Mouse (Mus musculus): Measurements from ENCODE around the gene Ormdl3. TPM values are rescaled to one million over a fixed set of nuclear protein-coding genes. Genes with fewer than 3 reads are reported as not detected.
A peak's percentile ranks its signal among the peaks of the same experiment; 100 is the strongest.

Ormdl3 gene
- polyA plus RNA-seq, 1 experiment from 2014 or later = 14.9 TPM

GRCm38 (mm10) chr11:98546529-98547307 is 40.5 kb downstream of the Ormdl3 start:
- H3K4me1 ChIP-seq (replicated peaks; ENCODE audit: control insufficient read depth, insufficient read depth, low read length) = peaks cover 4% of the 10 kb centered on the region
- DNase-seq (ENCODE audit: low spot score) = no peak
- no peak overlapping the region for H3K4me2 ChIP-seq (replicated peaks)
- H3K4me3 ChIP-seq (replicated peaks; ENCODE audit: low read length) = no peak overlapping the region
- no peak overlapping the region for H3K9ac ChIP-seq
- H3K27me3 ChIP-seq (ENCODE audit: control insufficient read depth, insufficient read depth, low read length) = peaks cover 84% of the 10 kb centered on the region
- no peak for ATAC-seq (ENCODE audit: low FRiP score)
- no peaks in the 10 kb centered on the region for H3K9me3 ChIP-seq (ENCODE audit: control insufficient read depth, low read length)
- no peaks in the 10 kb centered on the region for H3K36me3 ChIP-seq (replicated peaks; ENCODE audit: control insufficient read depth, insufficient read depth)
- WGBS = 43% methylated on average over 12 of the region's 12 CpGs
- H3K27ac ChIP-seq = no peak overlapping the region

GRCm38 (mm10) chr11:98545711-98546231 is 41.4 kb downstream of the Ormdl3 start, which contains the start of gene Ikzf3:
TSS of gene Ikzf3 (minus strand) at chr11:98546031.
- ATAC-seq (ENCODE audit: low FRiP score) = no peak
- Histone ChIP-seq H3K9me3 (ENCODE audit: control insufficient read depth, low read length) (no peaks in the 10 kb centered on the region), H3K4me3 (replicated peaks; ENCODE audit: low read length) (peak within 1 kb of the TSS; percentile 39), H3K27ac (no peak within 1 kb of the TSS), H3K4me2 (replicated peaks) (peak within 1 kb of the TSS; percentile 81), H3K27me3 (ENCODE audit: control insufficient read depth, insufficient read depth, low read length) (peaks cover 93% of the 10 kb centered on the region), H3K36me3 (replicated peaks; ENCODE audit: control insufficient read depth, insufficient read depth) (no peaks in the 10 kb centered on the region), H3K4me1 (replicated peaks; ENCODE audit: control insufficient read depth, insufficient read depth, low read length) (peaks cover 4% of the 10 kb centered on the region), H3K9ac (peak within 1 kb of the TSS; percentile 47)
- 1% methylated on average over 51 of the region's 58 CpGs for WGBS
- DNase-seq (ENCODE audit: low spot score) = peak; percentile 36

- H3K36me3 ChIP-seq (replicated peaks; ENCODE audit: control insufficient read depth, insufficient read depth) = no peaks in the 10 kb centered on the region
- H3K9me3 ChIP-seq (ENCODE audit: control insufficient read depth, low read length) = peaks cover 3% of the 10 kb centered on the region; the same call in 1 of the 2 replicates
- H3K4me2 ChIP-seq (replicated peaks) = peak overlapping the region; percentile 81
- H3K27ac ChIP-seq = no peak overlapping the region
- peak overlapping the region; percentile 39 for H3K4me3 ChIP-seq (replicated peaks; ENCODE audit: low read length)
- WGBS = 3% methylated on average over 16 of the region's 16 CpGs
- ATAC-seq (ENCODE audit: low FRiP score) (no peak), DNase-seq (ENCODE audit: low spot score) (no peak)
- H3K27me3 ChIP-seq (ENCODE audit: control insufficient read depth, insufficient read depth, low read length) = peaks cover 89% of the 10 kb centered on the region
- H3K4me1 ChIP-seq (replicated peaks; ENCODE audit: control insufficient read depth, insufficient read depth, low read length) = peaks cover 4% of the 10 kb centered on the region
- H3K9ac ChIP-seq = peak overlapping the region; percentile 47; the same call in 1 of the 2 replicates
Observed at GRCm38 (mm10) chr11:98544890-98545677, 42.1 kb downstream of the Ormdl3 start.

GRCm38 (mm10) chr11:98543414-98543813 is 43.8 kb downstream of the Ormdl3 start:
- WGBS = 89% methylated on average over 1 of the region's 1 CpGs
- DNase-seq (ENCODE audit: low spot score) (no peak), ATAC-seq (ENCODE audit: low FRiP score) (no peak)
- H3K9ac ChIP-seq = no peak overlapping the region
- no peak overlapping the region for H3K4me3 ChIP-seq (replicated peaks; ENCODE audit: low read length)
- peaks cover 73% of the 10 kb centered on the region for H3K27me3 ChIP-seq (ENCODE audit: control insufficient read depth, insufficient read depth, low read length)
- no peaks in the 10 kb centered on the region for H3K36me3 ChIP-seq (replicated peaks; ENCODE audit: control insufficient read depth, insufficient read depth)
- no peak overlapping the region for H3K4me2 ChIP-seq (replicated peaks)
- H3K4me1 ChIP-seq (replicated peaks; ENCODE audit: control insufficient read depth, insufficient read depth, low read length) = peaks cover 4% of the 10 kb centered on the region
- H3K9me3 ChIP-seq (ENCODE audit: control insufficient read depth, low read length) = peaks cover 7% of the 10 kb centered on the region; the same call in 1 of the 2 replicates
- H3K27ac ChIP-seq = no peak overlapping the region

GRCm38 (mm10) chr11:98542553-98542952 is 44.6 kb downstream of the Ormdl3 start:
- no peak for DNase-seq (ENCODE audit: low spot score)
- 78% methylated on average over 8 of the region's 8 CpGs for WGBS

GRCm38 (mm10) chr11:98540319-98540718 is 46.8 kb downstream of the Ormdl3 start:
- H3K4me1 ChIP-seq (replicated peaks; ENCODE audit: control insufficient read depth, insufficient read depth, low read length) = no peaks in the 10 kb centered on the region
- no peaks in the 10 kb centered on the region for H3K36me3 ChIP-seq (replicated peaks; ENCODE audit: control insufficient read depth, insufficient read depth)
- ATAC-seq (ENCODE audit: low FRiP score) = no peak
- H3K27ac ChIP-seq = no peak overlapping the region
- H3K9me3 ChIP-seq (ENCODE audit: control insufficient read depth, low read length) = peaks cover 7% of the 10 kb centered on the region; the same call in 1 of the 2 replicates
- H3K9ac ChIP-seq = no peak overlapping the region
- no peak overlapping the region for H3K4me2 ChIP-seq (replicated peaks)
- peaks cover 42% of the 10 kb centered on the region for H3K27me3 ChIP-seq (ENCODE audit: control insufficient read depth, insufficient read depth, low read length)
- no peak for DNase-seq (ENCODE audit: low spot score)
- WGBS = 86% methylated on average over 5 of the region's 5 CpGs
- no peak overlapping the region for H3K4me3 ChIP-seq (replicated peaks; ENCODE audit: low read length)

More at GRCm38 (mm10) chr11:98542553-98542952, 44.6 kb downstream of the Ormdl3 start:
- peaks cover 4% of the 10 kb centered on the region for H3K4me1 ChIP-seq (replicated peaks; ENCODE audit: control insufficient read depth, insufficient read depth, low read length)
- H3K27me3 ChIP-seq (ENCODE audit: control insufficient read depth, insufficient read depth, low read length) = peaks cover 64% of the 10 kb centered on the region
- no peak for ATAC-seq (ENCODE audit: low FRiP score)
- no peak overlapping the region for H3K27ac ChIP-seq
- no peak overlapping the region for H3K9ac ChIP-seq
- H3K4me2 ChIP-seq (replicated peaks) = no peak overlapping the region
- no peak overlapping the region for H3K4me3 ChIP-seq (replicated peaks; ENCODE audit: low read length)
- H3K36me3 ChIP-seq (replicated peaks; ENCODE audit: control insufficient read depth, insufficient read depth) = no peaks in the 10 kb centered on the region
- peaks cover 7% of the 10 kb centered on the region; the same call in 1 of the 2 replicates for H3K9me3 ChIP-seq (ENCODE audit: control insufficient read depth, low read length)

GRCm38 (mm10) chr11:98537480-98538034 is 49.6 kb downstream of the Ormdl3 start:
- no peak for ATAC-seq (ENCODE audit: low FRiP score)
- H3K27ac ChIP-seq = no peak overlapping the region

More at GRCm38 (mm10) chr11:98537480-98538034, 49.6 kb downstream of the Ormdl3 start:
- H3K27me3 ChIP-seq (ENCODE audit: control insufficient read depth, insufficient read depth, low read length) = peaks cover 18% of the 10 kb centered on the region
- H3K4me1 ChIP-seq (replicated peaks; ENCODE audit: control insufficient read depth, insufficient read depth, low read length) = no peaks in the 10 kb centered on the region
- H3K36me3 ChIP-seq (replicated peaks; ENCODE audit: control insufficient read depth, insufficient read depth) = no peaks in the 10 kb centered on the region
- H3K4me3 ChIP-seq (replicated peaks; ENCODE audit: low read length) = no peak overlapping the region
- no peak overlapping the region for H3K4me2 ChIP-seq (replicated peaks)
- no peak overlapping the region for H3K9ac ChIP-seq
- H3K9me3 ChIP-seq (ENCODE audit: control insufficient read depth, low read length) = peaks cover 7% of the 10 kb centered on the region; the same call in 1 of the 2 replicates
- no peak for DNase-seq (ENCODE audit: low spot score)
